Mouse (Mus musculus) heart, embryonic 11.5 days (tissue): ENCODE data around the gene Ppil6. TPM values are rescaled to one million over a fixed set of nuclear protein-coding genes. Genes with fewer than 3 reads are reported as not detected.

Source experiments
- ATAC-seq: fragments of 200-750 bp; cut with Nextera tagmentation; replicated peaks from 2 replicates; pipeline ENCODE4 v1.8.0; 2017; ENCODE audit warnings: moderate library complexity; ENCODE audit not compliant: insufficient number of reproducible peaks, low FRiP score, low TSS enrichment
- H3K27ac ChIP-seq: fragments of 300-500 bp; sonication (generic); 2 replicates; pipeline ENCODE4 v1.5.1; 2014; ENCODE audit warnings: mild to moderate bottlenecking, low read depth, low read length
- H3K27me3 ChIP-seq: fragments of 300-500 bp; sonication (generic); 2 replicates; pipeline ENCODE4 v1.6.1; 2014; ENCODE audit warnings: mild to moderate bottlenecking, low read length, mixed read lengths; ENCODE audit not compliant: control insufficient read depth, insufficient read depth
- H3K36me3 ChIP-seq: fragments of 300-500 bp; sonication (generic); 2 replicates; pipeline ENCODE4 v1.6.1; 2014; ENCODE audit warnings: mild to moderate bottlenecking, low read length, moderate library complexity, mixed read lengths; ENCODE audit not compliant: control insufficient read depth, insufficient read depth
- H3K4me1 ChIP-seq: fragments of 300-500 bp; sonication (generic); 2 replicates; pipeline ENCODE4 v1.6.1; 2014; ENCODE audit warnings: low read length; ENCODE audit not compliant: control insufficient read depth, insufficient read depth
- H3K4me2 ChIP-seq: fragments of 300-500 bp; sonication (generic); 2 replicates; pipeline ENCODE4 v1.6.1; 2014; ENCODE audit warnings: mild to moderate bottlenecking, moderate library complexity
- H3K4me3 ChIP-seq: fragments of 300-500 bp; sonication (generic); 2 replicates; pipeline ENCODE4 v1.5.1; 2014; ENCODE audit warnings: low read depth, low read length
- H3K9ac ChIP-seq: fragments of 300-500 bp; sonication (generic); 2 replicates; pipeline ENCODE4 v1.6.1; 2014; ENCODE audit warnings: mild to moderate bottlenecking, low read depth, low read length, moderate library complexity
- H3K9me3 ChIP-seq: fragments of 300-500 bp; sonication (generic); replicated peaks from 2 replicates; pipeline ENCODE4 v1.6.1; 2016; ENCODE audit warnings: low read length; ENCODE audit not compliant: control insufficient read depth
- WGBS: fragments of 180-500 bp; shearing (Covaris S2); extraction: QIAGEN DNeasy Blood & Tissue Kit; methylation state at CpG from one replicate; pipeline ENCODE4 v1.1.7; 2014; ENCODE audit not compliant: insufficient replicate concordance; 5-methylcytosine and 5-hydroxymethylcytosine counted together
- polyA plus RNA-seq: library from polyadenylated mRNA; unstranded; fragments of >200 nt; fragmentation: Nextera tagmentation; extraction: Ambion mirVana; gene quantifications from 2 replicates; pipeline ENCODE4 v1.2.1, GENCODE M21; 2014

The Ppil6 gene
- polyA plus RNA-seq, 1 experiment from 2014 or later, result 1.4 TPM

GRCm38 (mm10) chr10:41514301-41514700 is 24.1 kb downstream of the Ppil6 start:
- ATAC-seq, result no peak
- Histone ChIP-seq H3K27ac (no peak overlapping the region), H3K4me3 (no peak overlapping the region), H3K9me3 (no peaks in the 10 kb centered on the region), H3K4me1 (no peaks in the 10 kb centered on the region), H3K4me2 (no peak overlapping the region), H3K27me3 (no peaks in the 10 kb centered on the region), H3K9ac (no peak overlapping the region), H3K36me3 (no peaks in the 10 kb centered on the region)
- 70% methylated on average over 4 of the region's 4 CpGs for WGBS

DNA sequence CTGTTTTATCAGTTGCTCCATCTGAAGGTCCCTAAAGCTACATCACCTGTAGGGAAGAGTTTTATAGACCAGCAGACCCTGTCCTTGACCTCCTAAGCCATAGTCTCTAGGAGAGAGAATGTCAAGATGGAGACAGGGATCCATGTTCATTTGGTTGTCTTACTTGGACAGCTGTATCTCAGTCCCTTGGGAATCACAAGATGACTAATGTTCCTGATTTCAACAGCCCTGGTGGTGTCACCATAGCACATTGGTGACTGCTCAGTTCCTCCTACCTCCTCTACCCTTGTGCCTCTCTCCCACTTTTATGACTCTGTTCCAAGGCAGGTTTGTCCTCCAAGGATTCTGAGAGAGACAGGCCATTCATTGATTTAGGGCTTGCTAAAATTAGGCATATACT is 24.7 kb downstream of the Ppil6 start:
- Histone ChIP-seq H3K36me3 (no peaks in the 10 kb centered on the region), H3K4me2 (no peak overlapping the region), H3K4me3 (no peak overlapping the region), H3K9ac (no peak overlapping the region), H3K27ac (no peak overlapping the region), H3K9me3 (no peaks in the 10 kb centered on the region), H3K4me1 (no peaks in the 10 kb centered on the region), H3K27me3 (no peaks in the 10 kb centered on the region)
- no peak for ATAC-seq

GRCm38 (mm10) chr10:41518508-41518980 is 28.3 kb downstream of the Ppil6 start:
- H3K27me3 ChIP-seq, result no peaks in the 10 kb centered on the region
- peak overlapping the region; percentile 96 for H3K27ac ChIP-seq
- no peaks in the 10 kb centered on the region for H3K9me3 ChIP-seq
- under 1% methylated on average over 23 of the region's 23 CpGs for WGBS
- H3K4me1 ChIP-seq, result peaks cover 15% of the 10 kb centered on the region
- H3K4me2 ChIP-seq, result peak overlapping the region; percentile 91
- ATAC-seq, result peak; percentile 60
- no peaks in the 10 kb centered on the region for H3K36me3 ChIP-seq
- peak overlapping the region; percentile 89 for H3K9ac ChIP-seq
- H3K4me3 ChIP-seq, result peak overlapping the region; percentile 77

DNA sequence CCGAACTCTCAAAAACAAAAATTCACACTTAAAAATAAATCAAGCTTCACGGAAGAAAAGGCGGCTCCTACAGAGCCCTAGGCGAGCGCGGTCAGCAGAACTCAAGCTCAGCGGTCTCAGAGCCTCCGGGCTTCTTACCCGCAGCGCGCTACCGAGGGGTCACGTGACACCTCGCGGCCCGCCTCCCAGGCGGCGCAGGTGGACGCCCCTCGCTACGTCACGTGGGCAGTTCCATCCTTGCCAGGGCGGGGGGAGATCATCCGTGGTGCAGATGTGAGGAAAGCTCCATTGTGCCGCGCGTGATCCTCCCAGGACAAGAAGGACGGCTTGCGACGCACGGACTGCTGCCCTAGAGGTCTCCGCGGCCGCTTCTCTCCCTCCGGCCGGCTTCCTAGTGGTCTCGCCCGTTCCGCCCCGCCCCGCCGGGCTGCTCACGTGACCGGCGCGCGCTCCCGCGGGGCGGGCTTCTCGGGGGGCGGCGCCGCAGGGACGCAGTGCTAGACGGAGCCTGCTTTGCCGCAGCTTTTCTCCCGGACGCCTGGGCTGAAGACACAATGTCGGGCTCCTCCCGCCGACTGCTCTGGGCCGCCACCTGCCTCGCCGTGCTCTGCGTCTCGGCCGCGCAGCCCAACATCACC is 28.9 kb downstream of the Ppil6 start, which contains the start of gene Cd164:
TSS of gene Cd164 (plus strand) at position 434 of the 638 bp plus-strand sequence.
- Histone ChIP-seq H3K9me3 (no peaks in the 10 kb centered on the region), H3K4me1 (peaks cover 15% of the 10 kb centered on the region), H3K27me3 (no peaks in the 10 kb centered on the region), H3K27ac (peak within 1 kb of the TSS; percentile 96), H3K9ac (peak within 1 kb of the TSS; percentile 89), H3K36me3 (no peaks in the 10 kb centered on the region), H3K4me3 (peak within 1 kb of the TSS; percentile 77), H3K4me2 (peak within 1 kb of the TSS; percentile 91)
- WGBS, result under 1% methylated on average over 65 of the region's 69 CpGs
- ATAC-seq, result peak; percentile 94

- WGBS, result under 1% methylated on average over 65 of the region's 65 CpGs
- peak overlapping the region; percentile 91 for H3K4me2 ChIP-seq
- H3K4me1 ChIP-seq, result peaks cover 15% of the 10 kb centered on the region
- peak overlapping the region; percentile 89 for H3K9ac ChIP-seq
- H3K27me3 ChIP-seq, result no peaks in the 10 kb centered on the region
- H3K9me3 ChIP-seq, result no peaks in the 10 kb centered on the region
- peak overlapping the region; percentile 96 for H3K27ac ChIP-seq
- peak overlapping the region; percentile 77 for H3K4me3 ChIP-seq
- peak; percentile 50 for ATAC-seq
- no peaks in the 10 kb centered on the region; the same call in 1 of the 2 replicates for H3K36me3 ChIP-seq
Measured at GRCm38 (mm10) chr10:41519640-41520409, 29.6 kb downstream of the Ppil6 start.

DNA sequence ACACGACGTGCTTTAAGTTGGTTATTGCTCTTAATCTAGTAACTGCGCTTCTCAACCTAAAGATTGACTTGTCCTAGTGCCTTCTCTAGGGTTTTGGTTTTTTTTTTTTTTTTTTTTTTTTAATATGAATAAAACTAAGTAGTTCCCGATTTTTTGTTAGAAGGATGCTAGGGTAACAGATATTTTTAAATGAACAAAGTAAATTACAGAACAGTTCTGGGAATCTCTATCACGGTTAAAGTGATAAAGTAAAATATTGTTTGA is 30.1 kb downstream of the Ppil6 start:
- Histone ChIP-seq H3K27ac (no peak overlapping the region; the same call in 1 of the 2 replicates), H3K4me3 (peak overlapping the region; percentile 77), H3K4me1 (peaks cover 15% of the 10 kb centered on the region), H3K9me3 (no peaks in the 10 kb centered on the region), H3K27me3 (no peaks in the 10 kb centered on the region), H3K4me2 (peak overlapping the region; percentile 91), H3K36me3 (no peaks in the 10 kb centered on the region; the same call in 1 of the 2 replicates), H3K9ac (peak overlapping the region; percentile 89)
- WGBS, result 4% methylated on average over 5 of the region's 5 CpGs
- no peak for ATAC-seq

DNA sequence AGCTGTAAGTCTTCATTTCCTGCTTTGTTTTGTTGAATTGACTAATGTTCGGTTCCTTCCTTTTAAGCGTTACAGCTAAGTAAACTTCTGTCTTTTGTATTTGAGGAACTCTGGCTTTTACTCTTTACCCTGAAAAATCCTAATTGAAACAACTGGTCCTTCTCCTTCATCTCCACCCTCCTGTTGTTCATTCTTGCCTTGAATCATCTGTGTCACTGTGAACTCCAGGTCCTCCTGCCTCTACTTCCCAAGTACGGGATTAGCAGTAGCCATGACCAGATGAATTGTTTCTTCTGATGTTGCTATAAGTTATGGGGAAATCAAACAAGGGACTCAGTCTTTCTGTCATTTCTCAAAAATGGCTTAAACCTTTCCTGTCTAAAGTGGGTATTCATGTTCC is 33.1 kb downstream of the Ppil6 start:
- ATAC-seq, result no peak
- no peak overlapping the region for H3K4me2 ChIP-seq
- H3K27ac ChIP-seq, result no peak overlapping the region
- peaks cover 2% of the 10 kb centered on the region for H3K36me3 ChIP-seq
- H3K27me3 ChIP-seq, result no peaks in the 10 kb centered on the region
- H3K9me3 ChIP-seq, result no peaks in the 10 kb centered on the region
- H3K4me3 ChIP-seq, result no peak overlapping the region
- H3K4me1 ChIP-seq, result peaks cover 15% of the 10 kb centered on the region
- no peak overlapping the region for H3K9ac ChIP-seq
- WGBS, result 86% methylated on average over 3 of the region's 3 CpGs

DNA sequence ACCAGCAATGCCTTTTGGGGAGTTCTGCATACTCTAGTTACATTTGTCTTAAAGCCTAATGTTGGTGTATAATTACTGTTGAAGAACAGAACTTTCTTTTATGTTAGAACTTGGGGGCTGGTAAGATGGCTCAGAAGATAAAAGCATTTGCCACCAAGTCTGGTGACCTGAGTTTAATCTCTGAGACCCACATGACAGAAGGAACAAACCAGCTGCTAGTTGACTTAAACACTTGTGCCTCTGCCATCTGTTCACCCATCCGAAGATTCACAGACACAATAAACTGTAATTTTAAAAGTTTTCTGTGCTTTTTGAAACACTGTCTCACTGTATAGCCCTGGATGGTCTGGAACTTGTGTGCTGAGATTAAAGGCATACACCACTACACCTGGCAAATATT is 35.5 kb downstream of the Ppil6 start:
- Histone ChIP-seq H3K4me1 (peaks cover 14% of the 10 kb centered on the region), H3K27ac (no peak overlapping the region), H3K36me3 (peaks cover 2% of the 10 kb centered on the region), H3K9me3 (no peaks in the 10 kb centered on the region), H3K4me2 (no peak overlapping the region), H3K9ac (no peak overlapping the region), H3K27me3 (no peaks in the 10 kb centered on the region), H3K4me3 (no peak overlapping the region)
- WGBS, result 83% methylated on average over 1 of the region's 1 CpGs
- ATAC-seq, result no peak
